Mouse (Mus musculus) cerebellum, adult 8-10 months (tissue): ENCODE results near the gene Dr1.
"Not testable (repeated sequence)": the region's sequence is repeated elsewhere in the genome, so short reads cannot be mapped to it uniquely, and the experiment has no call there.

Source experiments
- DNase-seq: peaks from one replicate; pipeline ENCODE4 v3.0.0; 2022

Dr1 gene

DNA sequence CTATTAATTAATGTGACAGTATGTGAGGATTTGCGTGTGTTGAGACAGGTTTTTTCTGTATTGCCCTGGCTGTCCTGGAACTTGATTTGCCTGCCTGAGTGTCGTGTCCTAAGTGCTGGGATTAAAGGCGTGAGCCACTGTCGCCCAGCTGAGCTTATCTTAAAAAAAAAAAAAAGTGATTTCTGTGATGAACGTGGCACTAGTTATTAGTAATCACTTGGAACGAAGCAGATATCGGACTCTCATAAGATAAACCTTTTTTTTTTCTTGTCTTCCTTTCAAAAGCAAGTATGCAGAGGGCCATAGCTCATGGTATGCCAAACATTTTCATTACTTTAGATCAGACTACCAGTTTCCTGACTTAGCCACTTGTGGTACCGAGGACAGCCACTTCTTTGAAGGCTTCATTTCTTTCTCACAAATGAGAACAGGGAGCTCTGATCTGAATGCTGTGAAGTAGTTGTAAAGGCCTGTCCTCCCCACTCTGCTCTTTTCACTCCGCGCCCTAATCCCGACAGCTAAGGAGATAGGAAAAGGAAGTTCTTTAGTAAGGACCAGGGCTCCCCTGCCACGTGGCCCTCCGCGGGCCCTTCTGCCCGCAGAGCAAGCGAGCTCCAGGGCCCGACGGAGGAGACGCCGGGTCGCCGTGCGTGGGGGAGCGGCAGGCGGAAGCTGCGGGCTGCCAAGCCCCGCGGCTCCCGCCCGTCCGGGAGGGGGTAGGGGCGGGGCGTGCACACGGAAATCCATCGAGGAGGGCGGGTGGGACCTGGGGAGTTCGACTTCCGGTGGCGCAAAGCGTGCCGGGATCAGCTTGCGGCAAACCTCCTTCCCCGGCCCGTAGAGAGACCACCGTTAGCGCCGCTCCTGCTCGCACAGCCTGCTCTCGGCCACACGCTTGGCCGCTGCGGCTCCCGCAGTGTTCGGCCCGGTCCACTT lies at the start of gene Dr1:
Gene Dr1 (plus strand): TSS at position 771 of the 936 bp plus-strand sequence.
- peak; percentile 78 for DNase-seq

DNA sequence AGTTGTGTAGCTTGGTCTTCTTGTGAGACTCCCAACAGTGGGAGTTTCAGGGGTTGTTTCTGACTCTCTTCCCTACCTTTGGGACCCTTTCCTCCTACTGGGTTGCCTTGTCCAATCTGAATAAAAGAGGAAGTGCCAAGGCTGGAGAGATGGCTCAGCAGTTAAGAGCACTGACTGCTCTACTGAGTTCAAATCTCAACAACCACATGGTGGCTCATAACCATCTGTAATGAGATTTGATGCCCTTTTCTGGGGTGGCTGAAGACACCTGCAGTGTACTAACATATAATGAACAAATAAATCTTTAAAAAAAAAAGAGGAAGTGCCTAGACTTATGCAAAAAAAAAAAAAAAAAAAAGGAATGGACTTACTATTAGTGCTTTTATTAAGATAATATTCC lies 44.6 kb upstream of the Dr1 start:
- DNase-seq, result no peak

DNA sequence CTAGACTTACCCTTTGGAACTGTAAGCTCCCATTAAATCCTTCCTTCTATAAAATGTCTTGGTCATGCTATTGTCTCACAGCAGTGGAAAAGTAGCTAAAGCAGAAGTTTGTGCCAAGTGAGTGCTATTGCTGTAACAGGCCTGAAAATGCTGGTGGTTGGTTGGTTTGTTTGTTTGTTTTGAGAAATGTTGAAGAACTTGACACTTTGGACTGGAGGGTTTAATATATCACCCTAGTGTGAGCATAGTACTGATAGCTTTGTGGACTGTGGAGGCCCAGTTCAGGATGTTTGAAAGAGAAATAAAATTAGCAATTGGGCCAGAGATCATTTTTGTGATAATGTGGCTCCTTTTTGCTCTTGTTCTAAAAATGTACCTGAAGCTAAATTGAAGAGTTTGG lies 42.5 kb upstream of the Dr1 start:
- DNase-seq, result no peak

DNA sequence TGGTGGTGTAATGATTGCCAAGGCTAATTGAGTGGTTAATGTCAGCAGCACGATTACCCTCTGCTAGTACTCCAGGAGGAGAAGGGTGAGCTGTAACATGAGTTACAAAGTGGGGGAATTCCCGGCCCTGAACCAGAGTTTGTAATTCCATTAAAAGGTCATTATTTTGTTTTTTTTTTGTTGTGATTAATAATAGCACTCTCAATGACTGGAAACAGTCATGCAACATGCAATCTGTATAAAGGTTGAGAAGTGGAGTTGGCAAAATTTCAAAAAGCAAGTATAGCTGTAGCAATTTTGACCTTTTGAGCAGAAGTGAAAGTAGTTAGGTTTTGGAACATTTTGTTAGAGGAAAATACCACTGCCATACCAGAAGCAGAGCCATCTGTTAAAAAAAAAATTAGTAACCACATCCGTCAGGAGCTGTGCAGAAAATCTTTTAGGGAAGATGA lies 22.4 kb upstream of the Dr1 start:
- DNase-seq, result no peak

DNA sequence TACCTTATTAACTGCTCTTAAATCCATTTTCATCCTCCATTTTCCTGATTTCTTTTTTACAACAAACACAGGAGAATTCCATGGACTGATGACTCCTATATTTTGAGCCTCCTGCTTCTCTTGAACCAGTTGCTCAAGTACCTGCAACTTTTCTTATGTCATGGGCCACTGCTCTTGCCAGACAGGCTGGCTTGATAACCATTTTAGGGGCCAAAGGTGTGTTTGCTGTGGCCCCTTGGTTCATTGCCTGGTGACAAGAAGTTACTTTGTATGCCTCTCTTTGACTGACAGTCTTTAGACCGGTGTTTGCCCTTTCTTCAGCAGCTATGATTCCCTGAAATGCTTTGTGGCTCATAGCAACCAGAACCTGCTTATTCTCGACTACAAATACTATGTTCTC lies 18.7 kb upstream of the Dr1 start:
- DNase-seq, result no peak

DNA sequence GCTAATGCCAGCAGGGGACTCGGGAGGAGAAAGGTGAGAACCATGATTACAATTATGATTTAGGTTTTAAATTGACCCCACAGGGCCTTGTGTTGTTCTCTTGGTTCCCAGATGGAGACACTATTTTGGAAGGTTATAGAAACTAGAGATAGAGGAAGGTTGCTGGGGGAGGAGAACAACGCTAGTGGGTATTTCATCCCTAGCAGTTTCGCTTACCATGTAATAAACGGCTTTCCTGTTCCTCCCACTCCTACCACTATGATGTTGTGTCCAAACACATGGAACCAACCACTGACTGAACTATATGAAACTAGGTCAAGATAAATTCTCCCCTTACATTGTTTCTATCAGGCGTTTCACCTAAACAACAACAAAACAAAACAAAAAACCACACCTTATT lies 13.4 kb upstream of the Dr1 start:
- no peak for DNase-seq

DNA sequence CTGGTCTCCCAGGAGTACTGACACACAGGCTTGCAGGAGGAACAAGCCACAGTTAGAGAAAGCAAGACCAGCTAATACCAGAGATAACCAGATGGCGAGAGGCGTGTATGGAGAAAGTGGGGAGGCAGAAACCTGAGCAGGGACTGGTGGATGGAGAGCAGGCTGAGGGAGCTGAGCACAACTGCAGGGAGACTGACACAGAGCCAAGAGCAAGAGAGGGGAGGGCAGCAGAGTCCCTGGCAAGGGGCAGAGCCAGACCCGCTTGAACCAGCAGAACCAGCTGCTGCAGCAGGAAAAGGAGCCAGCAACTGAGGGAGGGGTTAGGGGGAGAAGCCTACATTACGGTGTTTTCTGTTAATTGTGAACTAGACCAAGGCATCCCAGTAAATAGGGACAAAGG lies 6.0 kb upstream of the Dr1 start:
- peak; percentile 26 for DNase-seq

DNA sequence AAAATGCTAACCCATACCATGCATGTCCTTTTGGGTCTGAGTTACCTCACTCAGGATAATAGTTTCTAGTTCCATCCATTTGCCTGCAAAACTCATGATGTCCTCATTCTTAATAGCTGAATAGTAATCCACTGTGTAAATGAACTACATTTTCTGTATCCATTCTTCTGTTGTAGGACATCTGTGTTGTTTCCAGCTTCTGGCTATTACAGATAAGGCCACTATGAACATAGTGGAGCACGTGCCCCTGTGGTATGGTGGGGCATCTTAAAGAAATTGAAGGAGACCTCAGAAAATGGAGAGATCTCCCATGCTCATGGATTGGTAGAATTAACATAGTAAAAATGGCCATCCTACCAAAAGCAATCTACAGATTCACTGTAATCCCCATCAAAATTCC lies 4.9 kb upstream of the Dr1 start:
- DNase-seq, result not testable (repeated sequence)

DNA sequence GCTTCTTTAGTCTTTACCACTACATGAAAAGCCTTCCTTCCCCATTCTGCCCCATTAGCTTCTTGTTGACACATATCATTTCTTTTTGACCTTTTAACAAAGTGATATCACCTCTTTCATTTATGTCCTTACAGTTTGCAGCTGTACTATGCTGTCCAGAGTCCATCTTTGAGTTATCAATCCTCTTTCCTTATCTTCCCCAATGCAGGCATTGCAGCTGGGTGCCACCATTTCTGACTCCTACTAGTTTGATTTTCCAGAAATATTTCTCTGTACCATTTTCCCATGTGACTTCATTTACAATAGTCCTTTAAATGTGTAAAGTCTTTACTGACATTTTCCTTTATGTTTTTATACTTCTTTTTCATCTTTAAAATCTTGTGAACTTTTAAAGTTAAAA lies 1.7 kb upstream of the Dr1 start:
- no peak for DNase-seq

DNA sequence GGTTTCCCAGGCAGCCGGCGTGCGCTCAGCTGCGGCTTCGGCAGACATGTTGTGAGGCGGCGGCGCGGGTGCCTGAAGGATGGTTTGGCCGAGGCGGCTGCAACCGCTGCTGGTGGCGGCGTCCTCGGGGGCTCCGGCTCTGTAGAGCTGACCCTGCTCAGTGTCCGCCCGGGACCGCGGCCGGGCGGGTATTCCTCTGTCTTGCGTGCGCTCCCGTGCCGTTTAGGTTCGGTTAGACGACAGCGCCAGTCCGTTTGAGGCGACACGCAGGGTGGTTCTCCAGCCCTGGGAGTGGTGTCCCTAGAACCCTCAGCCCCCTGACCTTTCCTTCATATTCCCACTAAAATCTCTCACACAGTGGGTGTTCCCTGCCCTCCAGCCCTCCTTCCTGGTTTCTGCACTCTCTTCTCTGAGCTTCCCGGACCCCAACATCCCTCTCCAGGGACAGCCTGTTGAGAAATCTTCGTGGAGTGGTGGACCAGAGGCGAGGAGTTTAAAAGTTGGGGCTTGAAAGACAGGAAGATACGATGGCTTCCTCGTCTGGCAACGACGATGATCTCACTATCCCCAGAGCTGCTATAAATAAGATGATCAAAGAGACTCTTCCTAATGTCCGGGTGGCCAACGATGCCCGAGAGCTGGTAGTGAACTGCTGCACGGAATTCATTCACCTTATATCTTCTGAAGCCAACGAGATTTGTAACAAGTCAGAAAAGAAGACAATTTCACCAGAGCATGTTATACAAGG lies 540 bp downstream of the Dr1 start:
- no peak for DNase-seq

DNA sequence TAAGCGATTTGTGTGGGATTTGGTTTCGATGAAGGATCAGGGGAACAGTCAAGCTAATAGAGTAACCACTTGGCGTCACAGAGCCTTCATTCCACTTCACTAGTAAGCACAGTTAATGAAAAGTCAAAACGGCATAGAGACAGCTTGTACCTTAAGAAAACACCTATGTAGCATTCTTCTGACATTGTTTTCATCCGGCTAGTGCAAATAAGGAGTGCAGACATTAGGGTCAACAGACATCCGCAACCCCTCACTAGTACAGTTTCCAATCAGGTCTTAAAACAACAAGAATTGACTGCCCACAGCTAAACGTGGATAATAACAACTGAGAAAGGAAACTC lies 1.1 kb downstream of the Dr1 start:
- no peak for DNase-seq

DNA sequence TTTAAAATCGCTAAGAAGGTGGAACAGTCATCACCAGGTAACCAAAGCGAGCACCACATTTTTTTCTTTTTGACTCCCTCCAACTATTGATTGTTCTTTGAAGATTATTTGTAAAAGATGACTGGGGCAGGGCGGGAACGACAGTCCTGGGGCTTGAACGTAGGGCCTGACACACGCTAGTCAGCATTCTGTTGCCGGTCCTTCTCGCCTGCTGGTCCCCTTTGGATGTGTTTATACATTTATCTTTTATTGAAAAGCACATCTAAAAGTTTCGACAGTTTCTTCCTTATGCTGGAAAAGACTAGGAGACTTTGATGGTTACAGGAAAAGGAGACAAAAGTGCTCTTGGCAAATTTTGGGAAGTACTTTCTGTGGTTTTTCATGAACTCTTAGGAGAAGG lies 1.7 kb downstream of the Dr1 start:
- no peak for DNase-seq

DNA sequence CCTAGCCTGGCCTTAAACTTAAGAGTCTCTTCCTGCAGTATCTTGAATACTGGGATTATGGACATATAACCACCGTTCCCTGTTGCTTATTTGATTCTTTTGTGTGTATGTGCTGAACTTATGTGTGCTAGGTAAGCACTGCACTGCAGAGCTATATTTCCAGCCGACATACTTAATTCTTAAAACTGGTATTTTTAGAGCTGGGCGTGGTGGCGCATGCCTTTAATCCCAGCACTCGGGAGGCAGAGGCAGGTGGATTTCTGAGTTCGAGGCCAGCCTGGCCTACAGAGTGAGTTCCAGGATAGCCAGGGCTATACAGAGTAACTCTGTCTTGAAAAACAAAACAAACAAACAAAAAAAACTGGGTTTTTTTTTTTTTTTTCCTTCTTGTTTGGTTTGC lies 2.6 kb downstream of the Dr1 start:
- DNase-seq, result not testable (repeated sequence)

DNA sequence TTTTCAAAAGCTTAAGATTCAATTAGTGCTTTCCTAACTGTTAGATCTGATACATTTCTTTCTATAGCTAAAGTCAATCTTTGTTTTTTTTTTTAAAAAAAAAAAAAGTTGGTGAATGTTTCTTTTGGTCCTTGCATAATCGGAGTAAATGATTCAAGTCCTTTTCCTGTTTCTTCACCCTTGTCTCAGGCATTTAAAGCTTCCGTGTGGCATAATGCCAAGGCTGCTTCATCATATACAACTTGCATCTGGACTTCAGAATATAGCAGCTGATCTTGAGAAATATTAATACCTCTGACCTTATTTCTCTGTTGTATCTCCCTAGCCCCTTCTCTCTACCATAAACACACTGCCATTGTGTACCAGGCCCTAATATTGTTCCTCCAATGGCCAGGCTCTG lies 18.3 kb downstream of the Dr1 start:
- no peak for DNase-seq

DNA sequence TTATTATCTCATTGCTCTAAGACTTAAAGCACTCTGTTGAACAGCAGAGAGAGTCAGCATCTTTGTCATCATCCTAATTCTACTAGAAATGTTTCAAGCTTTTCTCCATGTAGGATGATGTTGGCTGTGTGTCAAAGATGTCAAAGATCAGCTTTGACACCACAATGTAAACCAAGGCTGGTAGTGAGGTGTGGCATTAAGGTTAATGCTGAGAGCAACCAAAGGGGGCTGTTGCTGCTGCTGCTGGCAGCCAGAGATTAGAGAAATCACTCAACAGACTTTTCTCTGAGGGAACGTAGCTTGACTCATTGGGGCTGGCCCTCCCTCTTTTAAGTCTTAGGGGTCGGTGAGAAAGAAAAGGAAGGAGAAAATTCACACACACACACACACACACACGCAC lies 32.9 kb downstream of the Dr1 start:
- DNase-seq, result no peak

DNA sequence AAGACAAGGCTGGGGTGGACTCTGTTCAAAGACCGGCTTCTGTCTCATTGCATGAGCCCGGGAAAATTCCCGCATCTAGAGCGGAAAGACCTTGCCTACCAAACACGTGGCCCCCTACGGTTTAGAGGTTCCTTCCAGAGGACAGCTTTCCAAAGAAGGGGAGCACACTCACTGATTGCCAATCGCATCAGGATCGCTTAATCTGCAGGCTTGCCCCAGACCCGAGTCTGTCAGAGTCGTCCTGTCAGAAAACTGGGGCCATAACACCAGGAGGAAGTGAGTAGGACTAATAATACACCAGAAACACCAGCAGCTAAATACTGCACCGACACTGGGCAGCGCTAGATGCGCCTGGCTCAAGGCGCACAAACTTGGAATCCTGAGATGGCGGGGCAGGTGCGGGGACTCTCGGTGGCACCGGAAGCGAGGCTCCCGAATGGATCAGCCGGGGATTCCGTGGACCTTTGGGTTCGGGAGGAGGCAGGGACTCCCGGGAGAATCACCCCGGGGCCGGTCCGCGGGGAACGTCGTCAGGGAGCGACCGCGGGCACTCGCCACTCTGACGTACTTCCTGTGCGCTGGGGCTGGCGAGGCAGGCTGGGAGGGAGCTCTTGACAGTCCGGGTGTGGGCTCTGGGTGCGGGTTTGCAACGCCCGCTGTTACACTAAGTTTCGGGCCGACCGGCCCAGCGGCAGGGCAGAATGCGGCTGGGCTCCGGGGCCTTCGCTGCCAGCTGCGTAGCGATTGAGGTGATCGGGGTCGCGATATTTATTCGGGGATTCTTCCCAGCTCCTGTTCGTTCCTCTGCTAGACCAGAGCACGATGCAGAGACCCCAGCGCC lies 43.7 kb downstream of the Dr1 start, which contains the start of gene Pigg:
Gene Pigg (plus strand): TSS at position 386 of the 841 bp plus-strand sequence.
- DNase-seq, result peak; percentile 90

DNA sequence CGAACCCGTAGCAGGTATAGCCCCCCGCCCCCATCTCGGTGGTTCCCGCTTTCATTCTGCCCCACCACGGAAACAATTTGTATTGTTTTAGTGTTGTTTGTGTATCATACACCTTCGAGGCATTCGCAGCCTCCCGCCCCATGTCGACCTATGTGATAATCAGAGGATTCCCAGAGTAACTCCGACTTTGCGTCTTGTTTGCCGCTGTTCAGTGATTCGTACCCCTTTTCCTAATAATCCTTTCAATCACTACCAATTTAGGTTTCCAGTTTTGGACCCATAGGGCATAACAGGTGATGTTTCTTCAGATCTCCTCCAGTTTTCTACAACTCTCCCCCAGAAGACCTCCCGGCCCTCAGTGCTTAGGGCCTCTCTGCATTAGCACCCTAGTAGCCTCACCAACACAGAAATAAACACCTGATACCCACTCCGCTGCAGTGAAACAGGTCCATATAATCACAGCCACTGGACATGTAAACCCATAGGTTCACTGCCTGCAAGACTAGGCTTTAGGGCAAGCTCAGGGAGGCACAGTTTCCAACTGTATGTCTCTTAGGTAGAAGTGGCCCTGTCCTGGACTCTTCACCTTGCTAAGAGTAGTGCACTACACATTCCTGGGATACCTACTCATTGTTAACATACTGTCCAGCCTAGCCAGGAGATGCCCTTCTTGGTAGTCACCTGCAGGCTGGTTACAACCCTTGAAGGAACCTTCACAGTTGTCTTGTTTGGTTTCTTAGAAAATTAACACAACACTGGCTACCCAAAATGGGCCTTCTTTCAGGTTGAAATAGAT lies 44.6 kb downstream of the Dr1 start:
- no peak for DNase-seq
